Mouse (Mus musculus): ENCODE measurements at regions not wholly inside any gene's neighbourhood (a gene's known extent, or its start where the extent isn't known, plus 50 kb on each side); places are given as distances from the start of the nearest gene placed in this dataset.

- H3K4me3 ChIP-seq (ENCODE audit: low read depth, low read length): no peak overlapping the region
- H3K36me3 ChIP-seq (ENCODE audit: control insufficient read depth, insufficient read depth, low read length): no peaks in the 10 kb centered on the region
- no peak overlapping the region for H3K27ac ChIP-seq (replicated peaks)
- no peaks in the 10 kb centered on the region for H3K4me1 ChIP-seq (replicated peaks; ENCODE audit: control insufficient read depth, insufficient read depth)
- no peaks in the 10 kb centered on the region for H3K27me3 ChIP-seq (ENCODE audit: control insufficient read depth, insufficient read depth, low read length)
- H3K9me3 ChIP-seq (ENCODE audit: control insufficient read depth, low read length): no peaks in the 10 kb centered on the region
- ATAC-seq (ENCODE audit: low FRiP score, low TSS enrichment) (no peak), DNase-seq (ENCODE audit: low spot score) (no peak)
- H3K4me2 ChIP-seq (replicated peaks; ENCODE audit: low read depth): no peak overlapping the region
- 69% methylated on average over 5 of the region's 5 CpGs for WGBS
- H3K9ac ChIP-seq (ENCODE audit: low read length): no peak overlapping the region
- TF ChIP-seq EP300 (optimal IDR thresholded peaks at IDR 0.05): no peak
- TF ChIP-seq CTCF (IDR thresholded peaks at IDR 0.05; ENCODE audit: low read depth): no peak
Observed at GRCm38 (mm10) chr1:52293393-52294099, 60.5 kb upstream of the Gls start.
